Mouse (Mus musculus) gastrocnemius, postnatal 14 days (tissue): ENCODE measurements around the gene Olfr1427. TPM values are rescaled to one million over a fixed set of nuclear protein-coding genes. Genes with fewer than 3 reads are reported as not detected.
"Not testable (repeated sequence)": the region's sequence is repeated elsewhere in the genome, so short reads cannot be mapped to it uniquely, and the experiment has no call there.

Experiments
- DNase-seq: peaks from one replicate; pipeline ENCODE4 v3.0.0; 2021; ENCODE audit warnings: mixed read lengths
- intact Hi-C: fragments of 180-260 bp; cut with DNase I; formaldehyde crosslinking; loops from one replicate; pipeline ENCODE4 v1.15.1; 2025; ENCODE audit warnings: low total_unique reads
- long read RNA-seq, 2 experiments: library from polyadenylated mRNA; stranded (forward); transcript quantifications; one replicate each; pipeline ENCODE4 v2.0.0; 2021
- total RNA-seq, 2 experiments: library from RNA; stranded (reverse); gene quantifications; 2 replicates each; pipeline ENCODE4 v1.2.3; 2021

The Olfr1427 gene
- not detected for total RNA-seq
- long read RNA-seq, experiment 1 = 0 reads
- long read RNA-seq, experiment 2 = 0 reads

DNA sequence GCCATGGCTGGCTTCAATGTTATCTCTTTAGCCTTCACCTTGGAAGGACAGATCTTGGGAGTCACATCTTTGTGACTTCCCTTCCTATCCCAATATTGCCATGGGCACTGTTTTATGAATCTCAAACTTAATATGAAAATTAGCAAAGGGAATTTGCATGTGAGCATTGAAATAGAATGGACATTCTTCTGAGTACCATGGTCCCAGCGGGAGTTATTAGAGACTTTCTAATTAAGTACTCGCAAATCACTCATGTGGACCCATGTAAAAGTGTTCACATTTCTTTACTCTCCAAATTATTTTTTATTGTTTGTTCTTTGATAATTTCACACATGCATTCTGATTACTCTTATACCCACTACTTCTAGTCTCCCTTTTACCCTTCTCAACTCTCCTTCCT is at the start of gene Olfr1427:
Gene Olfr1427, minus strand, starts transcription at position 101 of the 400 bp plus-strand sequence.
- intact Hi-C loops = no loop called here
- DNase-seq = no peak

DNA sequence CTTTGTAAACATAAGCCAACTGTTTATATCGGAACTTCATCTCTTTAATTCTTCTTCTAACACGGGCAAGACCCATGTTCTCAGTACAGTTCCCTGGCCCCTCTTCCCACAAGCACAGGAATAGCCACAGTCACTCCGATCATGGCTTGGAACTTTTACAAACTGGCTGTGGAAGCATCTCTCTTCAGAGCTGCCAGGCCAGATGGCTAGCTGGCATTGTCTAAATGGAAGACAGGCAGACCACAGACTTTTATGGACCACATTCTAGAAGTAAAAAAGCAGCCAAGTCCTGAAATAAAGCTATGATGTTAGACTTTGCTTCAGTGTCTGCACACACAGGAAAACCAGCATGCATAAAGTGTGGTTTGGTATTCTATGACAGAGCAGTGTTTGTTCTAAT is 42.3 kb upstream of the Olfr1427 start:
- DNase-seq = no peak
- intact Hi-C loops = no loop called here

GRCm38 (mm10) chr19:12143356-12143755 is 40.2 kb upstream of the Olfr1427 start:
- DNase-seq = no peak
- intact Hi-C loops = no loop called here

GRCm38 (mm10) chr19:12134289-12134688 is 31.2 kb upstream of the Olfr1427 start:
- no peak for DNase-seq
- intact Hi-C loops = no loop called here

DNA sequence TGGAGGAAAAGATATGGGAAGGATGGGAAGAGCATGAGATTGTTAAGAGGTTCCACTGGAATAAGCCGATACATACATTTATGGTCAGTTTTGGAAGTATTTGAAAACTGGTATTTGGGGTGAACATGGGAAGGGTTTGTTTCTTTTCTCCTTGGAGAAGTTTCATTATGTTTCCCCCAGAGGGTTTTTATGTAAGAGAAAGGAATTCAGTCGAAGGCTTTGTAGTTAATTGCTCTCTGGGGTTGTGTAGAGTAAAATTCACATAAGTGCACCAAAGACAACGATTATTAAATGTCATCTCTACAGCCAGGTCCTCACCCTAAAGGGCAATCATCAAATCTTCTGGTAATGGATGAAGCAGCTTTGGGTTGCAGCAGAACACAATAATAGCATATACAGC is 20.0 kb upstream of the Olfr1427 start, which contains the start of gene Olfr76:
Gene Olfr76, minus strand, starts transcription at position 101 of the 400 bp plus-strand sequence.
- no peak for DNase-seq
- intact Hi-C loops = no loop called here

DNA sequence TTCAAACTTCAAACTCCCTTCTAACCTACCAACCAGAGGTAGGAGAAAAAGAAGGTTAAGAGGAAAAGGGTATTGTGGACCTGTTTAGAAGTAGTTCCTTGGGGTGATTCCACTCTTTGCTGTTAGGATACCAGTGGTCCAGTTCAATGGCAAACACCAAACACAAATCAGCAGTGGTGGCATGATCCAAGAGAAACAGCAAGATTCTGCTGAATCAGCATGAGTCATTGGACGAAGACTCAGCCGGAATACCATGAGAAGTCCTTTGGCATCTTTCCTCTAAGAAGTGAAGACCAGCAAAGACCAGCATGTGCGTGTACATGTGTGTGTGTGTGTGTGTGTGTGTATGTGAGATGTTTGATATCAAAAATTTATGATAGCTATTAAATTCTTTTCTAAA is 13.3 kb upstream of the Olfr1427 start:
- intact Hi-C loops = no loop called here
- no peak for DNase-seq

DNA sequence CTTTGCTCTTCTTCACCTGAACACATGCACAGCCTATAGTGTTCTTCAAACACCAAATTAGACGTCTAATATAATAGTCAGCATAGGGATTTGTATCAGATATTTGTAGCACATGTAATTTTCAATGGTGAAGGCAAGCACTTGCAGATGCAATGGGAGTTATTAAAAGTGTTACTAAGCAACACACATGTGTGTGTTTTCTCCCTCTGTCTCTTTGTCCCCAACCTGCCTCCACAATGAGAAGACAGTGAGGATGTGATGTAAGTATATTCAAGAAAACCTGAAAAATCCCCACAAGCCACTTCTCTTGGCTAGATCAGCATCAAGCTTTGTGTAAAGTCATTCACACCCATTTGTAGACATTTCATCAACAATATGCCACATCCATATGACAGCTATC is 12.7 kb upstream of the Olfr1427 start, which contains the start of gene Olfr1428:
Gene Olfr1428, minus strand, starts transcription at position 101 of the 400 bp plus-strand sequence.
- DNase-seq = no peak
- intact Hi-C loops = no loop called here

DNA sequence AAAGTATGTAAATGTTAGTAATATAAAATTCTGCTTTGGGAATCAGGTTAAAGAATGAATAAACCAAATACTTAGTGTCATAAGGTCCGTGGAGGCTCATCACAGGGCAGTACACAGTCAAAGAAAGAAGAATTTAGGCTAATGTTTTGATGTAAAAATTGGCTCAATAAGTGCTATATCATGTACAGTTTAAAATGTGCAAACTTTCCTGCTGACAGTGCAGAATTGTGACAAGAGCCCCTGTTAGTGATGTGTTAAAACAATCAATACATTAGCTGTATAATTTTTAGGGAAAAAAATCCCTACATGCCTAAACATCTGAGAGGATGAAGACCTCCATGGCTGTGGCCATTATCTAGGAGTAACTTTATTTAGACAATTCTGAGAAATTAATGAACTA is 10.7 kb upstream of the Olfr1427 start:
- intact Hi-C loops = no loop called here
- no peak for DNase-seq

GRCm38 (mm10) chr19:12104541-12104940 is 1.4 kb upstream of the Olfr1427 start:
- no peak for DNase-seq
- intact Hi-C loops = no loop called here

GRCm38 (mm10) chr19:12091913-12092312 is 11.2 kb downstream of the Olfr1427 start, which contains the start of gene Olfr1426:
Gene Olfr1426 (minus strand): TSS chr19:12092013.
- no peak for DNase-seq
- intact Hi-C loops = no loop called here

GRCm38 (mm10) chr19:12077631-12078030 is 25.5 kb downstream of the Olfr1427 start, which contains the start of gene Olfr1425:
Gene Olfr1425 (minus strand): TSS chr19:12077731.
- DNase-seq = not testable (repeated sequence)

DNA sequence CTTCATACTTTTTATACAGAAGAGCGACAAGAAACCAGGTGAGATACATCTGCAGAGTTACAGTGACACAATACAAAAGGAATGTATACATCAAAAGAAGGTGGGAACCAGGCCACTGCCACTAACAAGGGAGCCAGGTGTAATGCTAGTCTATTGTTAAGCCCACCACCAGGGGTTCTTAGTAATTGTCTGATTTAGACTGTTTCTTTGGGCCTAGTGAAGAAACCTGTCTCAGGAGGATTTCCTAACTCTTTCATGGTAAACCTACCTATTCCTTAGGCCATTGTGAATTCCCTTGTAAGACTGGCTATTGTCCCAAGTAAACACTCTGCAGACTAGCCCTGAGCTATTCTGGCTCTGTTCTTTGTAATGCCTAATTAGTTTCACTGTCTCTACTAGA is 33.6 kb downstream of the Olfr1427 start:
- intact Hi-C loops = not testable (repeated sequence)

More at GRCm38 (mm10) chr19:12077631-12078030, 25.5 kb downstream of the Olfr1427 start, which contains the start of gene Olfr1425:
- intact Hi-C loops = not testable (repeated sequence)

DNA sequence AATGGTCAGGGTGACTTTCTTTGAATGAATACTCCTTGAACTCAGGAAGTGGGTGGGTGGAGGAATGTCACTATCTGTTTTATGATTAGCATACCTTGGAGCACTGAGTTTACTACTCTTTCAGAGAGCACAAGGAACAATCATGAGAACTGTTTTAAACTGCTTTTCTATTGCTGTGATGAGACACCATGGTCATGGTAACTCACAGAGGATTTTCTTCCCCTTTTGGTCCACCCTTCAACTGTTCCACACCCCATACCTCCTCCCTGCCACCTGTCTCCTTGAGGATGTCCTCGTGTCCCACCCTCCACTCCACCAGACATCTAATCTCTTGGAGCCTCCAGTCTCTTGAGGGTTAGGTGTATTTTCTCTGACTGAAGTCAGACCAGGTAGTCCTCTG is 35.3 kb downstream of the Olfr1427 start:
- intact Hi-C loops, DNase-seq: not testable (repeated sequence)

More for the DNA sequence above, 33.6 kb downstream of the Olfr1427 start:
- DNase-seq = not testable (repeated sequence)

DNA sequence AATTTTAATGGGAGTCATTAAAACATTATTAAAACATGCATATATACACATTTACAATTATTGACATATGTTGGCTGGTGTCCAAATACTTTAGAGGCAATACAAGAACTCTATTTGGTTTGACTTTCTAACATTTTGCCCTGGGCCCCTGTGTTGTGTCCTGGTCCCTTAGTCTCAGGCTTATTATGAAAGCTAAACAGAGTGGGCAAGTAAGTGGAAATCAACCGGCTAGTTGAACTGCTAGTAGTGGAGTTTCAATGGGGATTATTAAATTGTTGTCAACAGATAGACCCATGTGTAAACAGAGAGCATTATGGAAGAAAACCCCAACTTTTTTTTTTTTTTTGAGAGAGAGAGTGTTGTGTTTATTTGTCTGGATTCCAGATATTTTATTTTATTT is 40.6 kb downstream of the Olfr1427 start, which contains the start of gene Olfr1424:
Gene Olfr1424, minus strand, starts transcription at position 101 of the 400 bp plus-strand sequence.
- intact Hi-C loops, DNase-seq: not testable (repeated sequence)

Other genes with a start within 250 kb of the Olfr1427 start
- gene Olfr1418, start 242.3 kb downstream of the Olfr1427 start, total RNA-seq = not detected
- not detected for gene Olfr1419, start 228.2 kb downstream of the Olfr1427 start, total RNA-seq
- gene Olfr1420, start 216.8 kb downstream of the Olfr1427 start, total RNA-seq = not detected
- 10 to 100 TPM; 21.0 to 22.8 TPM for gene Patl1, start 190.9 kb downstream of the Olfr1427 start, total RNA-seq
- 10 to 100 TPM; 70.8 to 71.5 TPM for gene Osbp, start 137.4 kb downstream of the Olfr1427 start, total RNA-seq
- gene Olfr1423, start 62.0 kb downstream of the Olfr1427 start, total RNA-seq = not detected
- not detected for gene Olfr1424, start 40.7 kb downstream of the Olfr1427 start, total RNA-seq
- gene Olfr1425, start 25.6 kb downstream of the Olfr1427 start, total RNA-seq = not detected
- gene Olfr1426, start 11.3 kb downstream of the Olfr1427 start, total RNA-seq = not detected
- not detected for gene Olfr1428, start 12.6 kb upstream of the Olfr1427 start, total RNA-seq
- gene Olfr76, start 19.9 kb upstream of the Olfr1427 start, total RNA-seq = not detected
- gene Olfr1555-ps1, start 66.8 kb upstream of the Olfr1427 start, total RNA-seq = not detected
- not detected for gene Olfr1431, start 97.3 kb upstream of the Olfr1427 start, total RNA-seq
- gene Olfr1432, start 129.3 kb upstream of the Olfr1427 start, total RNA-seq = not detected
- not detected for gene Olfr262, start 138.3 kb upstream of the Olfr1427 start, total RNA-seq
- gene Olfr235, start 157.7 kb upstream of the Olfr1427 start, total RNA-seq = not detected
- gene Olfr1434, start 176.5 kb upstream of the Olfr1427 start, total RNA-seq = not detected
- gene Olfr1436, start 195.8 kb upstream of the Olfr1427 start, total RNA-seq = not detected
- not detected for gene Olfr1437, start 221.8 kb upstream of the Olfr1427 start, total RNA-seq
- not detected for gene Olfr1438-ps1, start 232.6 kb upstream of the Olfr1427 start, total RNA-seq